Mouse (Mus musculus): ENCODE data around the gene Lclat1. TPM values are rescaled to one million over a fixed set of nuclear protein-coding genes. Genes with fewer than 3 reads are reported as not detected.
A peak's percentile ranks its signal among the peaks of the same experiment; 100 is the strongest.

The Lclat1 gene
- total RNA-seq, 1 experiment from 2014 or later, result 9.8 TPM

GRCm38 (mm10) chr17:73162445-73163208 lies 54.8 kb downstream of the Lclat1 start:
- ATAC-seq (replicated peaks in 1 of 2; ENCODE audit: insufficient read depth in 1 of 2, low FRiP score in 2 of 2, low TSS enrichment in 1 of 2, low read depth in 1 of 2, poor library complexity in 2 of 2, severe bottlenecking in 2 of 2), result no peak; a peak in 1 of 4 replicates

- no peak for ATAC-seq (replicated peaks in 1 of 2; ENCODE audit: insufficient read depth in 1 of 2, low FRiP score in 2 of 2, low TSS enrichment in 1 of 2, low read depth in 1 of 2, poor library complexity in 2 of 2, severe bottlenecking in 2 of 2)
Measured at GRCm38 (mm10) chr17:73163597-73163996, 55.8 kb downstream of the Lclat1 start.

GRCm38 (mm10) chr17:73164121-73164520 lies 56.3 kb downstream of the Lclat1 start:
- ATAC-seq (replicated peaks in 1 of 2; ENCODE audit: insufficient read depth in 1 of 2, low FRiP score in 2 of 2, low TSS enrichment in 1 of 2, low read depth in 1 of 2, poor library complexity in 2 of 2, severe bottlenecking in 2 of 2), result no peak

GRCm38 (mm10) chr17:73169461-73169860 lies 61.7 kb downstream of the Lclat1 start:
- ATAC-seq (replicated peaks in 1 of 2; ENCODE audit: insufficient read depth in 1 of 2, low FRiP score in 2 of 2, low TSS enrichment in 1 of 2, low read depth in 1 of 2, poor library complexity in 2 of 2, severe bottlenecking in 2 of 2), result no peak

- ATAC-seq (replicated peaks in 1 of 2; ENCODE audit: insufficient read depth in 1 of 2, low FRiP score in 2 of 2, low TSS enrichment in 1 of 2, low read depth in 1 of 2, poor library complexity in 2 of 2, severe bottlenecking in 2 of 2), result no peak
Measured at GRCm38 (mm10) chr17:73170141-73170540, 62.4 kb downstream of the Lclat1 start.

GRCm38 (mm10) chr17:73174083-73174562 lies 66.3 kb downstream of the Lclat1 start:
- peak; percentile 91 to 95 for ATAC-seq (replicated peaks in 1 of 2; ENCODE audit: insufficient read depth in 1 of 2, low FRiP score in 2 of 2, low TSS enrichment in 1 of 2, low read depth in 1 of 2, poor library complexity in 2 of 2, severe bottlenecking in 2 of 2)

GRCm38 (mm10) chr17:73175720-73176119 lies 67.9 kb downstream of the Lclat1 start:
- ATAC-seq (replicated peaks in 1 of 2; ENCODE audit: insufficient read depth in 1 of 2, low FRiP score in 2 of 2, low TSS enrichment in 1 of 2, low read depth in 1 of 2, poor library complexity in 2 of 2, severe bottlenecking in 2 of 2), result no peak

- no peak for ATAC-seq (replicated peaks in 1 of 2; ENCODE audit: insufficient read depth in 1 of 2, low FRiP score in 2 of 2, low TSS enrichment in 1 of 2, low read depth in 1 of 2, poor library complexity in 2 of 2, severe bottlenecking in 2 of 2)
Measured at GRCm38 (mm10) chr17:73177079-73177478, 69.3 kb downstream of the Lclat1 start.

GRCm38 (mm10) chr17:73186929-73187328 lies 79.1 kb downstream of the Lclat1 start:
- ATAC-seq (replicated peaks in 1 of 2; ENCODE audit: insufficient read depth in 1 of 2, low FRiP score in 2 of 2, low TSS enrichment in 1 of 2, low read depth in 1 of 2, poor library complexity in 2 of 2, severe bottlenecking in 2 of 2), result no peak

GRCm38 (mm10) chr17:73194146-73194545 lies 86.4 kb downstream of the Lclat1 start:
- no peak for ATAC-seq (replicated peaks in 1 of 2; ENCODE audit: insufficient read depth in 1 of 2, low FRiP score in 2 of 2, low TSS enrichment in 1 of 2, low read depth in 1 of 2, poor library complexity in 2 of 2, severe bottlenecking in 2 of 2)

- no peak for ATAC-seq (replicated peaks in 1 of 2; ENCODE audit: insufficient read depth in 1 of 2, low FRiP score in 2 of 2, low TSS enrichment in 1 of 2, low read depth in 1 of 2, poor library complexity in 2 of 2, severe bottlenecking in 2 of 2)
Measured at GRCm38 (mm10) chr17:73194575-73194974, 86.8 kb downstream of the Lclat1 start.

GRCm38 (mm10) chr17:73195074-73195723 lies 87.4 kb downstream of the Lclat1 start:
- no peak for ATAC-seq (replicated peaks in 1 of 2; ENCODE audit: insufficient read depth in 1 of 2, low FRiP score in 2 of 2, low TSS enrichment in 1 of 2, low read depth in 1 of 2, poor library complexity in 2 of 2, severe bottlenecking in 2 of 2)

GRCm38 (mm10) chr17:73196139-73196538 lies 88.4 kb downstream of the Lclat1 start:
- no peak for ATAC-seq (replicated peaks in 1 of 2; ENCODE audit: insufficient read depth in 1 of 2, low FRiP score in 2 of 2, low TSS enrichment in 1 of 2, low read depth in 1 of 2, poor library complexity in 2 of 2, severe bottlenecking in 2 of 2)

- peak; percentile 71 to 87; a peak in 3 of 4 replicates for ATAC-seq (replicated peaks in 1 of 2; ENCODE audit: insufficient read depth in 1 of 2, low FRiP score in 2 of 2, low TSS enrichment in 1 of 2, low read depth in 1 of 2, poor library complexity in 2 of 2, severe bottlenecking in 2 of 2)
Measured at GRCm38 (mm10) chr17:73197724-73198123, 89.9 kb downstream of the Lclat1 start.

- no peak for ATAC-seq (replicated peaks in 1 of 2; ENCODE audit: insufficient read depth in 1 of 2, low FRiP score in 2 of 2, low TSS enrichment in 1 of 2, low read depth in 1 of 2, poor library complexity in 2 of 2, severe bottlenecking in 2 of 2)
Measured at GRCm38 (mm10) chr17:73199387-73199786, 91.6 kb downstream of the Lclat1 start.

- no peak for ATAC-seq (replicated peaks in 1 of 2; ENCODE audit: insufficient read depth in 1 of 2, low FRiP score in 2 of 2, low TSS enrichment in 1 of 2, low read depth in 1 of 2, poor library complexity in 2 of 2, severe bottlenecking in 2 of 2)
Measured at GRCm38 (mm10) chr17:73200380-73200779, 92.6 kb downstream of the Lclat1 start.

GRCm38 (mm10) chr17:73203642-73204332 lies 96.0 kb downstream of the Lclat1 start:
- ATAC-seq (replicated peaks in 1 of 2; ENCODE audit: insufficient read depth in 1 of 2, low FRiP score in 2 of 2, low TSS enrichment in 1 of 2, low read depth in 1 of 2, poor library complexity in 2 of 2, severe bottlenecking in 2 of 2), result no peak

- no peak for ATAC-seq (replicated peaks in 1 of 2; ENCODE audit: insufficient read depth in 1 of 2, low FRiP score in 2 of 2, low TSS enrichment in 1 of 2, low read depth in 1 of 2, poor library complexity in 2 of 2, severe bottlenecking in 2 of 2)
Measured at GRCm38 (mm10) chr17:73210960-73211531, 103.3 kb downstream of the Lclat1 start.

Data from hematopoietic stem cell, adult 5-6 weeks (primary cell).